In genomic region chr12:24682563-24682962, GRCm38 (mm10) we compare ENCODE assay signal across 7 mouse cellular contexts. TPM values are rescaled to one million over a fixed set of nuclear protein-coding genes. Genes with fewer than 3 reads are reported as not detected.
DNase-seq lines count a peak whose midpoint lies in the region; ATAC-seq and TF ChIP-seq lines count a peak whose summit lies in the region.

No protein-coding gene starts in this region.

- H3K9me3 ChIP-seq in embryonic facial prominence, embryonic 14.5 days (ENCODE audit: control insufficient read depth, low read length): no peaks in the 10 kb centered on the region
- H3K9me3 ChIP-seq in lung, embryonic 14.5 days (ENCODE audit: low read depth, low read length): no peaks in the 10 kb centered on the region

- peak; percentile 90 for DNase-seq in embryonic facial prominence, embryonic 14.5 days (ENCODE audit: low spot score)
- DNase-seq in frontal cortex, postnatal 36 days (ENCODE audit: low spot score in 2 of 2): peak; percentile 46 to 65
- peak; percentile 79 for DNase-seq in kidney, adult 11 months
- DNase-seq in lung, embryonic 14.5 days: peak; percentile 39
- no peak for DNase-seq in T-cell, adult 2 months (ENCODE audit: low spot score)
- DNase-seq in cerebellum, postnatal 4 days (ENCODE audit: low spot score in 2 of 2): no peak

- no peak overlapping the region for H3K4me3 ChIP-seq in embryonic facial prominence, embryonic 14.5 days (ENCODE audit: low read depth, low read length)
- H3K4me3 ChIP-seq in lung, embryonic 14.5 days (ENCODE audit: low read depth, low read length): no peak overlapping the region

- no peak for TF ChIP-seq CTCF in lung, embryonic 14.5 days (IDR thresholded peaks at IDR 0.05; ENCODE audit: low read depth)

- H3K4me1 ChIP-seq in embryonic facial prominence, embryonic 14.5 days (ENCODE audit: control insufficient read depth, insufficient read depth, low read length): peaks cover 21% of the 10 kb centered on the region
- peaks cover 10% of the 10 kb centered on the region for H3K4me1 ChIP-seq in lung, embryonic 14.5 days (ENCODE audit: insufficient read depth)

- no peaks in the 10 kb centered on the region for H3K36me3 ChIP-seq in embryonic facial prominence, embryonic 14.5 days (ENCODE audit: control insufficient read depth, insufficient read depth, low read length)
- H3K36me3 ChIP-seq in lung, embryonic 14.5 days (ENCODE audit: insufficient read depth): no peaks in the 10 kb centered on the region

- peak; percentile 69 for ATAC-seq in embryonic facial prominence, embryonic 14.5 days (ENCODE audit: low read depth)
- no peak for ATAC-seq in lung, embryonic 14.5 days (ENCODE audit: insufficient read depth)
- no peak for ATAC-seq in cerebellum, adult (ENCODE audit: insufficient number of reproducible peaks, low FRiP score, low TSS enrichment)

- H3K4me2 ChIP-seq in embryonic facial prominence, embryonic 14.5 days (ENCODE audit: low read depth, low read length): peak overlapping the region; percentile 93; the same call in 1 of the 2 replicates
- H3K4me2 ChIP-seq in lung, embryonic 14.5 days: peak overlapping the region; percentile 15; the same call in 1 of the 2 replicates

- H3K27ac ChIP-seq in embryonic facial prominence, embryonic 14.5 days (replicated peaks; ENCODE audit: low read depth, low read length): peak overlapping the region; percentile 65
- peak overlapping the region; percentile 73; the same call in 1 of the 2 replicates for H3K27ac ChIP-seq in lung, embryonic 14.5 days (ENCODE audit: low read depth)

- no peak overlapping the region for H3K9ac ChIP-seq in embryonic facial prominence, embryonic 14.5 days (ENCODE audit: low read depth, low read length)
- H3K9ac ChIP-seq in lung, embryonic 14.5 days: no peak overlapping the region

- WGBS in embryonic facial prominence, embryonic 14.5 days: 31% methylated on average over 8 of the region's 8 CpGs
- 28% methylated on average over 8 of the region's 8 CpGs for WGBS in lung, embryonic 14.5 days

- peaks cover 11% of the 10 kb centered on the region for H3K27me3 ChIP-seq in embryonic facial prominence, embryonic 14.5 days (replicated peaks; ENCODE audit: control insufficient read depth, insufficient read depth, low read length)
- H3K27me3 ChIP-seq in lung, embryonic 14.5 days (ENCODE audit: insufficient read depth, low read length): peaks cover 14% of the 10 kb centered on the region

RNA-seq across cellular contexts. Expression of gene Cys1, which starts 0.9 kb away (rescaled TPM):
- 6.1 and 7.1 TPM in 2 replicates for polyA plus RNA-seq in embryonic facial prominence, embryonic 14.5 days (2014; fragmentation: Nextera tagmentation; extraction: Ambion mirVana)
- polyA plus RNA-seq in lung, embryonic 14.5 days (2014; fragmentation: Nextera tagmentation; extraction: Ambion mirVana): 1.3 and 2.4 TPM in 2 replicates

RNA-seq across cellular contexts. Expression of gene Rrm2, which starts 25.5 kb away (rescaled TPM):
- polyA plus RNA-seq in embryonic facial prominence, embryonic 14.5 days (2014; fragmentation: Nextera tagmentation; extraction: Ambion mirVana): 120 and 138 TPM in 2 replicates
- polyA plus RNA-seq in lung, embryonic 14.5 days (2014; fragmentation: Nextera tagmentation; extraction: Ambion mirVana): 219 and 221 TPM in 2 replicates

RNA-seq across cellular contexts. Expression of gene Klf11, which starts 31.5 kb away (rescaled TPM):
- polyA plus RNA-seq in embryonic facial prominence, embryonic 14.5 days (2014; fragmentation: Nextera tagmentation; extraction: Ambion mirVana): 12.1 and 16.3 TPM in 2 replicates
- 12.3 and 13.4 TPM in 2 replicates for polyA plus RNA-seq in lung, embryonic 14.5 days (2014; fragmentation: Nextera tagmentation; extraction: Ambion mirVana)

Comparison
In these comparisons a context has a peak if more than half of its experiments do, and no peak if none do; other contexts are left out.
1. DNase-seq: peak in embryonic facial prominence, embryonic 14.5 days (single experiment), frontal cortex, postnatal 36 days (2 of 2), kidney, adult 11 months (single experiment) and lung, embryonic 14.5 days (single experiment); none in T-cell, adult 2 months (single experiment) and cerebellum, postnatal 4 days (0 of 2).